Mouse (Mus musculus) hematopoietic stem cell, adult 5-6 weeks (primary cell): ENCODE data around the gene Psme1. TPM values are rescaled to one million over a fixed set of nuclear protein-coding genes. Genes with fewer than 3 reads are reported as not detected.

ENCODE experiments used
- ATAC-seq, 2 experiments: fragments of 125-278 bp in 1 of 2; replicated peaks in 1 of 2; 2 replicates each; pipeline ENCODE4 v1.8.0; 2016 to 2017; ENCODE audit warnings: inconsistent platforms in 2 of 2, mild to moderate bottlenecking in 2 of 2, moderate number of reproducible peaks in 2 of 2, low read depth in 1 of 2, moderate TSS enrichment in 1 of 2; ENCODE audit not compliant: low FRiP score in 2 of 2, poor library complexity in 2 of 2, severe bottlenecking in 2 of 2, insufficient read depth in 1 of 2, low TSS enrichment in 1 of 2
- total RNA-seq: library from RNA; stranded (forward); fragments of 172-1452, 232-1000 nt; gene quantifications from 2 replicates; pipeline ENCODE4 v1.2.3, GENCODE M21; 2017

Gene Psme1
- total RNA-seq, 1 experiment from 2014 or later, result 367 TPM

DNA sequence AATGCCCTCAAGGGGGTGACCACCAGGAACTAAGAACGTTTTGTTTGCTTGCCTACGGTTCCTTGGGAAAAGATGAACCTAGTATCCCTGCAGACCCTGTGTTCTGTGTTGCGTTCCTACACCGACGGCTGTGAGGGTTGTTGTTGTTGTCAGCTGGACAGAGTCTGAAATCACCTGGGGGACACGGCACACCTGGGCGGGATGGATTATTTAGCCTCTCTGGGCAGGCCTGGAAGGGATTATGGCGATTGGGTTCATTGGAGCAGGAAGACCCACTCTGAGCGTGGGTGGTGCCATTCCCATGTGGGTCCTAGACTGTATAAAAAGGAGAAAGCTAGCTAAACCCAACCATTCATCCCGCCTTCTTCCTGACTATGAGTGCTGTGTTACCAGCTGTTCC, 16.1 kb upstream of the Psme1 start:
- no peak for ATAC-seq

DNA sequence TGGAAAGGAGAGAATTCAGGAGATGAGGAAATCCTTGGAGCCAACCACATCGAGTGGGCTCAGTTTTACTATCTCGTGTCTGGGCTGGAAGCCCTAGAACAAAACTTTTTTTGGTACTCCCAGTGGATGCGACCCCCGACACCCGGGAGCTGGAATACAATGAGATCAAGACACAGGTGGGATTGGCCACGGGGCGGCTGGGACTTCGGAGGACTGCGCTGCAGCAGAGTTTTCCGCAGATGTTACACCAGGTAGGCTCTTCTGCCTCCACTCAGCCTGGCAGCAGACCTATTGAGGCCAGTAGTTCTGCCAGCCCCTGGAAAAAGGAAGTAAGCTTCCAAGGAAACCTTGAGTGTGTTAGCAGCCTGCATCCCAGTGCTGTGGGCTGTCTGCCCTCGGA, 14.7 kb upstream of the Psme1 start:
- ATAC-seq, result no peak

DNA sequence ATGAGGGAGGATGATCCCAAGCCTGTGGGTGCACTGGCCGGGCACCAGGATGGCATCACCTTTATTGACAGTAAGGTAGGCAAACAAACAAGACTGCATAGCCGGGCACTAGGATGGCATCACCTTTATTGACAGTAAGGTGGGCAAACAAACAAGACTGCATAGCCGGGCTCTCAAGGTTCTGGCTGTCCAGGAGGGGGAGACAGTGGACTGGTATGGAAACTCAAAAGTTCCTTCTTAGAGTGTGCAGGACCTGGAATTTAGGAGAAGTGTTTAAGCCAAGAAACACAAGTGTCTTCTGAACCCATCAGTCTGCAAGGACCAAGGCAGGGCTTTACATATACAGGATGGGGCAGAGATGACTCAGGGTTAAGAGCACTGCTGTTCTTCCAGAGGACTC, 12.2 kb upstream of the Psme1 start:
- ATAC-seq, result no peak

DNA sequence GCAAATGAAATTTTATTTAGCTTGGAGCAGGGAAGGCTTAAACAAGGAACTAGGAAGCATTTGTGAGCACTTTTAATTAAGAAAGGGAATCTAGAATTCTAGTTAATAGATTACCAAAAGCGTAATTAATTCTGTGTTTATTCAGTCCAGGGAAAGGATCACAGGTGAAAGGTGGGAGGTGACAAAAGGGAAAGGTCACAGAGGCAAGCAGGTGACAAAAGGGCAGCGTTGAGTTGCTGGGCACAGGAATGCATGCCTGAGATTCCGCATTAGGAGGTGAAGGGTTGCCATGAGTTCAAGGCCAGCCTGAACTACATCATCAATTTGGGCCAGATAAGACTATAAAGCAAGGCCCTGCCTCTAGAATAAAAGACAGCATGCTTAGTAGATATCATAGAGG, 10.4 kb upstream of the Psme1 start:
- no peak for ATAC-seq

DNA sequence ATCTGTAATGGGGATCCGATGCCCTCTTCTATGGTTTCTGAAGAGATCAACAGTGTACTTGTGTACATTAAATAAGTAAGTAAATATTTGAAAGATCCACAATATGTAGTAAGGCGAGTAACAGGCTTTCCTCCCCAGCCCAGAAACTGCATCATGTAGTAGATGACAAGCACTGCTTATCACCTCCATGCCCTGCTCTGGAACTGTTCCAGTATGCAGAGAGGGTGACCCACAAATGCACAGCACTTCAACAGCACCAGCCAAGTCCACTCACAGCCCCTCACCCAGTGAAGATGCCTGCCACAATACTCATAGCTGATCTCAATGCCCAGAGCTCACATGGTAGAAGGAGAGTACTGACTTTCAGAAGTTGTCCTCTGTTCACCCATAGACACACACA, 7.3 kb upstream of the Psme1 start:
- no peak for ATAC-seq

DNA sequence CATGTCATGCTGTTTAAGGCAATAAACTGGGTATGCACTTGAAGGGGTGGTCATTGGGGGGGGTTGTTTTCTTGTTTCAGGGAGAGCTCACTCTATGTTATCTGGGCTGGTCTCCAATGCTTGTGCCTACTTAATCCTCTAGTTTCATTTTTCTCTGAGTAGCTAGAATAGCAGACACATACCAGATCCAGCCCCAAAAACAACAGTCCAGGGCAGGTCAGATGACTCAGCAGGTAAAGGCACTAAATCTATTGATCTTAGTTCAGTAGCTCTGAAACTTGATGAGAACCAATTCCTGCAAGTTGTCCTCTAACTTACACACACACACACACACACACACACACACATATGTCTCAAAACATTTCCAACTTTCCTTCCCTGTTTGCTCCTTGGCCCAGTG, 6.2 kb upstream of the Psme1 start:
- ATAC-seq, result no peak

DNA sequence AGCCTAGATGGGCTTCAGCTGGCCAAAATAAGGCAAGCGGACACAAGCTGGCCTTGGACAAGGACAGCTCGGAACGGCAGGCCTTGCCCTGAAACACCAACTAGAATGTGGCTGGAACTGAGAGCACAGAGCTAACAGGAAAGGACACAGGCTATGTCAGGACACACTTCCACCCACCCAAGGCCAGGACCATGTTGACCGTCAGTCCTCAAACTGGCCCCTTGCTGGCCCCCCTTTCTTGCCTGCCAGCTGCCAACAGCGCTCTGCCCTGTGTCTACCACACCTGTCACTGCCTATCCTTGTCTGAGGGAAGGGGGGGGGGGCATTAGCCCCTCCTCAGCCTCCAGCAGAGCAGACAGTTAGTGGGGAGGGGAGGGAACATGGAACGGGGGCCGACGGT, 2.6 kb upstream of the Psme1 start, which contains the start of gene Fitm1:
Gene Fitm1 (plus strand): TSS at position 316 of the 400 bp plus-strand sequence.
- no peak for ATAC-seq

DNA sequence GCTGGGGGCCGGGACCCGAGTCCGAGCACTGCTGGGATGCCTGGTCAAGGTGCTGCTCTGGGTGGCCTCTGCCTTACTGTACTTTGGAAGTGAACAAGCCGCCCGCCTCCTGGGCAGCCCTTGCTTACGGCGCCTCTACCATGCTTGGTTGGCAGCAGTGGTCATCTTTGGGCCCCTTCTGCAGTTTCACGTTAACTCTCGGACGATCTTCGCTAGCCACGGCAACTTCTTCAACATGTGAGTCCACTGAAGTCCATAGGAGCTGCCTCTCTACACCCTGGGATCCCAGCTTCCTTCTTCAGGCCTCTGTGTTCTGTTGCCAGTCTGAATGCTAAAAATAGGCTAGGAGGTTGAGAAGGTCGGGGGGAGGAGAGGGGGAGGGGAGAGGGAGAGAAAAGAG, 2.2 kb upstream of the Psme1 start:
- no peak for ATAC-seq

DNA sequence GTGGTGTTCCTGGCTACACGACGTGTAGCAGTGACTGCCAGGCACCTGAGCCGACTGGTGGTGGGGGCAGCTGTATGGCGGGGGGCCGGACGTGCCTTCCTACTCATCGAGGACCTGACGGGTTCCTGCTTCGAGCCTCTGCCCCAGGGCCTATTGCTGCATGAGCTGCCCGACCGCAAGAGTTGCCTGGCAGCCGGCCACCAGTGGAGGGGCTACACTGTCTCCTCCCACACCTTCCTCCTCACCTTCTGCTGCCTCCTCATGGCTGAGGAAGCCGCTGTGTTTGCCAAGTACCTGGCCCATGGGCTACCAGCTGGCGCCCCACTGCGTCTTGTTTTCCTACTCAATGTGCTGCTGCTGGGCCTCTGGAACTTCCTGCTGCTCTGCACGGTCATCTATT, 1.5 kb upstream of the Psme1 start:
- ATAC-seq, result peak in 1 of 2 experiments; percentile 47; a peak in 1 of 4 replicates

DNA sequence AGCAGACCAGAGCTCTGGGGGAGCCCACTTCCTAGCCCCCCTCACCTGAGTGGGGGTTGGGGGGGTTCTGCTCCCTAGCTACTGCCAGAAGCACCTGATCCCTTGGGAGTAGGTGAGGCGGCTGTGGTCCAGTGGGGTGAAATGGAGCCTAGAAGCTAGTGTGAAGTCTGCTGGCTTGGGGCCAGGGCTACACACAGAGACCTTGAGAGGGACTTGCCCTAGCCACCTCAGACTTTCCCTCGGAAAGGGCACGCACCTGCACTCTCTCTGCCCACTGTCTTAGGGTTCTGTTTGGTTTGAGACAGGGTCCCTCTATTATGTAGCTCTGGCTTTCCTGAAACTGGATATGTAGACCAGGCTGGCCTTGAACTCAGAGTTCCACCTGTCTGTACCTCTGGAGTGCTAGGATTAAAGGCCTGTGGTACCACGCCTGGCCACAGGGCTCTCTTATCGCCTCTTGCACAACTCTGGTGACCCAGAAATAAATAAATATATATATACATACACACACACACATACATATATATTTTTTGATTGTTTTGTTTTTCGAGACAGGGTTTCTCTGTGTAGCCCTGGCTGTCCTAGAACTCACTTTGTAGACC, 846 bp downstream of the Psme1 start:
- peak; percentile 9 to 15; a peak in 2 of 4 replicates for ATAC-seq

DNA sequence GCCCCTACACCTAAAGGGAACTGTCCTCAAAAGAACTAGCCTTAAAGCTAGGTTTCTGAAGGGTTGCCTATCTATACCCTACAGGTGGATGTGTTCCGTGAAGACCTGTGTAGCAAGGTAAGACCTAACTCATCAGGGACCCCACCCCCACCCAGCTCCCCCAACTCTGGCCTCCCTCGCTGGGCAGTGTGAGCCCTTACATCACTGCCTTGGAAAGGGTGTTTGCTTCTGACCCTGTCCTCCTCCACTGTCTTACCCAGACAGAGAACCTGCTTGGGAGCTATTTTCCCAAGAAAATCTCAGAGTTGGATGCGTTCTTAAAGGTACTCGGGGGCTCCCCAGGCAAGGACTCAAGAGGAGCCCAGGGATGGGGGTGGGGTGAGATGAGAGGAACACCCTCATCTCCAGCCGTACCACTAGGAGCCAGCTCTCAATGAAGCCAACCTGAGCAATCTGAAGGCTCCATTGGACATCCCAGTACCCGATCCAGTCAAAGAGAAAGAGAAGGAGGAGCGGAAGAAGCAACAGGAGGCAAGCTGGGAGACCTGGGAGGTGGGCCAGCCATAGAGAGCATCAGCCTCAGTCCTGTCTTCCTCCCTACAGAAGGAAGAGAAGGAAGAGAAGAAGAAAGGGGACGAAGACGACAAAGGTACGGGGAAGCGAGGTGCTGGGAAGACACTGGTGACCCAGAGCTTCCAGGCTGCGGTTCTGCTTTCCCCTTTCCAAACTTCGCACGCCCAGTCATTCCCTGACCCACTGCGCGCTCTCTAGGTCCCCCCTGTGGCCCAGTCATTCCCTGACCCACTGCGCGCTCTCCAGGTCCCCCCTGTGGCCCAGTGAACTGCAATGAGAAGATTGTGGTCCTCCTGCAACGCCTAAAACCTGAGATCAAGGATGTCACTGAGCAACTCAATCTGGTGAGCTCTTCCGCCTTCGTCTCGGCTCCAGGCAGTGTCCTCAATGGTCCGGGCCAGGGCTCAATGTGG, 1.9 kb downstream of the Psme1 start:
- ATAC-seq, result no peak

DNA sequence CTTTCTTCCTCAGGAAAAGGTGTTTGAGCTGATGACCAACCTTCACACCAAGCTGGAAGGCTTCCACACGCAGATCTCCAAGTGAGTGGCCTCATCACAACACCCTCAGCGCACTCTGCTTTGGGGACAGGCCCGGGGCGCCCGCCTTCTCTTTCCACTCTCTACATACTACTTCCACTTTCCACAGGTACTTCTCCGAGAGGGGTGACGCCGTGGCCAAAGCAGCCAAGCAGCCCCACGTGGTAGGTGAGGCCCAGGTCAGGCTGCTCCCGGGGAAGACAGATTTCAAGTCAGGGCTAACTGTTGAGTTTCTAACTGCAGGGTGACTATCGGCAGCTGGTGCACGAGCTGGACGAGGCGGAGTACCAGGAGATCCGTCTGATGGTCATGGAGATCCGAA, 2.8 kb downstream of the Psme1 start:
- ATAC-seq, result no peak

DNA sequence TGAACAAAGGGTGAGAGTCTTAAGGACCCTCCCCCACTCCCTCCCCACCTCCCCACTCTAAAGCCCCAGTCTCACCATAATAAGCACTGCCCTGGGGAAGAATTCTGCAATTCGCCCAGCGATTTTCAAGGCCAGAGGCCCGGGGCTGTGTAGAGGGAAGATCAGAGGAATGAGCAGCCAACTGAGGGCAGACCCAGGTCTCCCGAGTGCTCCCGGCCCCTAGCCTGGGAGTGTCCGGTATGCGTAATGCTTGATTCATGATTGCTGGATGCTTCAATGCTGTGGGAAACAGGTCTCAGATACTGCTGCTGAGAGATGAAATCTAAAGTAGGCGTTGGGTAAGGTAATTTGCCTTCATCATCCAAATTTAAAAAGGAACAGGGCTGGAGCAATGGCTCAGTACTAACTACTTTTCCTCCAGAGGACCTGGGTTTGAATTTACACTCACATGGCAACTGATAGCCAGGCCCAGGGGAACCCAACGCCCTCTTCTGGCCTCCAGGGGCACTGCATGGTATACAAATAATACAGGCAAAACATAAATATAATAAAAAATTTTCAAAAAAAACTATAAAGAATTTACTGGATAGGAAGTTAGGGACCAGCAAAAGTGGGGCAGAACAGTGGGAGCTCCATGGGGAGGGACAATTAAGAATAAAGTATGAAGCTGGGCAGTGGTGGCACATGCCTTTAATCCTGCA, 4.2 kb downstream of the Psme1 start:
- no peak for ATAC-seq

DNA sequence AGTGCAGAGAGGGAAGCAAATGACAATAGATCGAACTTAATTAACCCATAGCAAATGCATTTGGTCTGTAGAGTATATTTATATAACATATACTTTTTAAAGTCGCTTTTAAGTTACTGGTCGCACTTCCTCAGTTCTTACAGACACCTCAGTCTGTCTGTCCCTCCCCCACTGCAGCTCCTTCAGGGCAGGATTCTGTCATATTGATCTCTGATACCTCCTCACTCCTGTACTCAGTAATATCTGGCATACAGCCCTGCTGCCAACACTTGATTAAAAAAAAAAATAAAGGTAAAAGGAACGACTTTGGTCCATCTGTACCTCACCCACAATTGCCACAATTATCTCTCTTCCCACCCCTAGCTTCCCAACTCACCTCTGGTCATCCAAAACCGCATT, 6.4 kb downstream of the Psme1 start:
- ATAC-seq, result no peak

DNA sequence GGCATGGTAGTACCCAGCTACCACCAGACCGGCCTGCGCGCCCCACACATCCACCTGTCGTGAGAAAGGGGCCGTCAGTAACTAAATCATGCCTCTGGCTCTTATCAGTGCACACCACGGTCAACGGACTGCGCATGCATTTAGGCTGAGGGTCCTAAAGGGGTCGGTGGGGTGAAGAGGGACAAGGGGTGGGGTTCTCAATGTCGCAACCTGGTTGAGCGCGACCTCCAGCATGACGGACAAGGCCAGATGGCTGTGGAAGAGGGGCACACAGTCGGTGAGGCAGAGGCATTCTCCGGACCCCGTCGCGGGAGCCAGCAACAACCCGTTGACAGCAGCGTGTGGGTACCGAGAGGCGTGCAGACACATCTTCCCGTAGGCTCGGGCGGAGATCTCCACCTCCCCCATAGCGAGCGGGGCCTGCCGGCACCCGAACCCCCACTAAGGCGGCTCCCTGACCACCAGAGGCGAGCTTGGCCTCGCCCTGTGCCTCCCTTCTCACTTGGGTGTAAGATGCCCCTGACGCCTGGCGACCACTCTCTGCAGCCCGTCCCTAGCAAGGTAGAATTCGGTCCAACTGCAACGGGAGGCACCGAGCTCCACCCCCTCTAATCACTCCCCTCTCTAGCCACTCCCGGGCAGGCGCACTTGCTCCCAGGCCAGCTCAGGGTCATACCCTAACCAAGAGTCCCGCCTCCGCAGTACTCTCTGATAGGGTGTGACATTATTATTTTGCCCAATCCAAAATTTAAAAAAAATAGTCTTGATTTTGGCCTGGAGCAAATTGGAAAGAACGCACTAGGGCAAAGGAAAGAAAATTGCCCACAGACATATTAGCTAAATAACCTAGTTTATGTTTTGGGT, 7.0 kb downstream of the Psme1 start, which contains the start of gene Emc9:
Gene Emc9 (minus strand): TSS at position 601 of the 864 bp plus-strand sequence.
- peak; percentile 89 for ATAC-seq

DNA sequence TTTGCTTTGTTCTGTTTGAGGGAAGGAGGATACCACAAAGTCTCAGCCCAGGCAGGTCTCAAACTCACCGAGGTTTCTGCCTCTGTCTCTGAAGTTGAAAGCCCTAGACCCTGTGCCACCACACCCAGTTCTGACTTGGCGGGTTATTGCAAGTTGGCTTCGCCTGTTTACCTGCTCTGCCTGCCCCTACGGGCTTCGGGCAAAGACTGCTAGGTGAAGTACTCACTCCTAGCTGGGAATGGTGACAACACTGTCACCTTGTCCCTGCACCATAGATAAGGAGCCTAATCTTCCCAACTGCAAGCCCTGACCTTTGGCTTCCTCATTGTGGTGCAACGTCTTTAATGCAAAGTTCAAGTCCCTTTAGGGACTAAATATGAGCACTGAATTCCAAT, 7.6 kb downstream of the Psme1 start:
- ATAC-seq, result peak in 1 of 2 experiments; percentile 34; a peak in 1 of 4 replicates

DNA sequence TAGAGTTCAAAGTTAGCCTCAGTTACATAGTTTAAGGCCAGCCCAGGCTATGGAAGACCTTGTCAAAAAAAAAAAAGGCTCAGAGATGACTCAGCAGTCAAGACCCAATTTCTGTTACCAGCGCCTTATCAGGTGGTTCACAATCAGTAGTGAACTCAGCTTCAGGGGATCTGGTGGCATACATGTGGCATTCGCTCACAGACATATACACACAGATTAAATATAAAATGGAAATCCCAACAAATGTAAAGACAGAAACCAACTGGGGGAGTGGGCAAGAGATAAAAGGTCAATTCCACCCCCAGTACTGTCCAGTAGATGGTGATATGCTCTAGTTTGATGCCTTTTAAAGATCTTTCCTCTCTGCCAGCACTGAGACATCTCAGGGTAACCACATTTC, 8.2 kb downstream of the Psme1 start:
- no peak for ATAC-seq
